Mouse (Mus musculus) stomach, embryonic 16.5 days (tissue): ENCODE measurements around the gene Caap1. TPM values are rescaled to one million over a fixed set of nuclear protein-coding genes. Genes with fewer than 3 reads are reported as not detected.

Experiments used
- ATAC-seq: fragments of 200-750 bp; cut with Nextera tagmentation; 2 replicates; pipeline ENCODE4 v1.8.0; 2017; ENCODE audit warnings: moderate number of reproducible peaks, moderate TSS enrichment; ENCODE audit not compliant: insufficient read depth, low FRiP score
- H3K27ac ChIP-seq: fragments of 300-500 bp; sonication (generic); 2 replicates; pipeline ENCODE4 v1.5.1; 2014; ENCODE audit warnings: low read length
- H3K27me3 ChIP-seq: fragments of 300-500 bp; sonication (generic); 2 replicates; pipeline ENCODE4 v1.6.1; 2014; ENCODE audit warnings: low read length, control low read depth, mixed read lengths; ENCODE audit not compliant: control insufficient read depth, insufficient read depth
- H3K36me3 ChIP-seq: fragments of 300-500 bp; sonication (generic); 2 replicates; pipeline ENCODE4 v1.6.1; 2014; ENCODE audit warnings: low read length; ENCODE audit not compliant: control insufficient read depth, insufficient read depth
- H3K4me1 ChIP-seq: fragments of 300-500 bp; sonication (generic); 2 replicates; pipeline ENCODE4 v1.6.1; 2014; ENCODE audit warnings: low read length, control low read depth, mixed read lengths; ENCODE audit not compliant: control insufficient read depth, insufficient read depth
- H3K4me2 ChIP-seq: fragments of 300-500 bp; sonication (generic); 2 replicates; pipeline ENCODE4 v1.6.1; 2014; ENCODE audit warnings: low read depth, low read length, mixed read lengths
- H3K4me3 ChIP-seq: fragments of 300-500 bp; sonication (generic); replicated peaks from 2 replicates; pipeline ENCODE4 v1.5.1; 2014; ENCODE audit warnings: mild to moderate bottlenecking, low read length
- H3K9ac ChIP-seq: fragments of 300-500 bp; sonication (generic); 2 replicates; pipeline ENCODE4 v1.6.1; 2014; ENCODE audit warnings: low read length
- H3K9me3 ChIP-seq: fragments of 300-500 bp; sonication (generic); replicated peaks from 2 replicates; pipeline ENCODE4 v1.6.1; 2016; ENCODE audit warnings: low read length, control low read depth; ENCODE audit not compliant: control insufficient read depth
- WGBS: fragments of 180-500 bp; shearing (Covaris S2); extraction: QIAGEN DNeasy Blood & Tissue Kit; methylation state at CpG from one replicate; pipeline ENCODE4 v1.1.7; 2014; 5-methylcytosine and 5-hydroxymethylcytosine counted together
- polyA plus RNA-seq: library from polyadenylated mRNA; unstranded; fragments of >200 nt; fragmentation: Nextera tagmentation; extraction: Ambion mirVana; gene quantifications from 2 replicates; pipeline ENCODE4 v1.2.1, GENCODE M21; 2015

Gene Caap1
- polyA plus RNA-seq, 1 experiment from 2014 or later, result 13.2 TPM

- Histone ChIP-seq H3K4me3 (no peak overlapping the region), H3K36me3 (no peaks in the 10 kb centered on the region), H3K9me3 (no peaks in the 10 kb centered on the region), H3K4me2 (no peak overlapping the region), H3K27ac (no peak overlapping the region), H3K9ac (no peak overlapping the region), H3K27me3 (no peaks in the 10 kb centered on the region), H3K4me1 (no peaks in the 10 kb centered on the region)
- ATAC-seq, result no peak
These were observed 23.4 kb downstream of the Caap1 start for GRCm38 (mm10) chr4:94533205-94533604.

GRCm38 (mm10) chr4:94529448-94529847, 27.1 kb downstream of the Caap1 start:
- 94% methylated on average over 1 of the region's 1 CpGs for WGBS
- H3K4me3 ChIP-seq, result no peak overlapping the region
- ATAC-seq, result no peak

GRCm38 (mm10) chr4:94523321-94523720, 33.3 kb downstream of the Caap1 start:
- Histone ChIP-seq H3K9ac (no peak overlapping the region), H3K9me3 (no peaks in the 10 kb centered on the region), H3K4me2 (no peak overlapping the region), H3K4me1 (no peaks in the 10 kb centered on the region), H3K27me3 (no peaks in the 10 kb centered on the region), H3K27ac (no peak overlapping the region), H3K4me3 (no peak overlapping the region), H3K36me3 (no peaks in the 10 kb centered on the region)
- ATAC-seq, result no peak

More at GRCm38 (mm10) chr4:94529448-94529847, 27.1 kb downstream of the Caap1 start:
- Histone ChIP-seq H3K9me3 (no peaks in the 10 kb centered on the region), H3K36me3 (no peaks in the 10 kb centered on the region), H3K4me2 (no peak overlapping the region), H3K4me1 (no peaks in the 10 kb centered on the region), H3K27ac (no peak overlapping the region), H3K27me3 (no peaks in the 10 kb centered on the region), H3K9ac (no peak overlapping the region)

- Histone ChIP-seq H3K27me3 (no peaks in the 10 kb centered on the region), H3K9ac (no peak overlapping the region), H3K4me2 (no peak overlapping the region), H3K4me3 (no peak overlapping the region), H3K36me3 (no peaks in the 10 kb centered on the region), H3K4me1 (no peaks in the 10 kb centered on the region), H3K27ac (no peak overlapping the region), H3K9me3 (no peaks in the 10 kb centered on the region)
- no peak for ATAC-seq
- 63% methylated on average over 4 of the region's 4 CpGs for WGBS
These were observed 39.0 kb downstream of the Caap1 start for GRCm38 (mm10) chr4:94517631-94518030.

GRCm38 (mm10) chr4:94515366-94515765, 41.2 kb downstream of the Caap1 start:
- no peaks in the 10 kb centered on the region for H3K4me1 ChIP-seq
- H3K36me3 ChIP-seq, result no peaks in the 10 kb centered on the region
- H3K4me3 ChIP-seq, result no peak overlapping the region
- H3K9ac ChIP-seq, result no peak overlapping the region
- no peak overlapping the region for H3K27ac ChIP-seq
- WGBS, result 82% methylated on average over 3 of the region's 3 CpGs
- H3K9me3 ChIP-seq, result no peaks in the 10 kb centered on the region
- ATAC-seq, result no peak
- no peaks in the 10 kb centered on the region for H3K27me3 ChIP-seq
- no peak overlapping the region for H3K4me2 ChIP-seq

- Histone ChIP-seq H3K27ac (no peak overlapping the region), H3K9ac (no peak overlapping the region), H3K4me2 (no peak overlapping the region), H3K4me3 (no peak overlapping the region), H3K36me3 (no peaks in the 10 kb centered on the region), H3K27me3 (no peaks in the 10 kb centered on the region), H3K4me1 (no peaks in the 10 kb centered on the region), H3K9me3 (no peaks in the 10 kb centered on the region)
- ATAC-seq, result no peak
- 77% methylated on average over 18 of the region's 18 CpGs for WGBS
These were observed 79.7 kb downstream of the Caap1 start for GRCm38 (mm10) chr4:94476749-94477399.

GRCm38 (mm10) chr4:94473286-94473685, 83.3 kb downstream of the Caap1 start:
- WGBS, result 91% methylated on average over 1 of the region's 1 CpGs
- H3K4me1 ChIP-seq, result no peaks in the 10 kb centered on the region
- no peak overlapping the region for H3K4me2 ChIP-seq
- no peaks in the 10 kb centered on the region for H3K9me3 ChIP-seq
- no peak for ATAC-seq
- no peaks in the 10 kb centered on the region for H3K36me3 ChIP-seq
- H3K9ac ChIP-seq, result no peak overlapping the region
- no peak overlapping the region for H3K27ac ChIP-seq
- H3K27me3 ChIP-seq, result no peaks in the 10 kb centered on the region
- no peak overlapping the region for H3K4me3 ChIP-seq

- H3K4me2 ChIP-seq, result no peak overlapping the region
- H3K9ac ChIP-seq, result no peak overlapping the region
- no peak overlapping the region for H3K4me3 ChIP-seq
- no peaks in the 10 kb centered on the region for H3K9me3 ChIP-seq
- H3K27me3 ChIP-seq, result no peaks in the 10 kb centered on the region
- H3K4me1 ChIP-seq, result no peaks in the 10 kb centered on the region
- no peak for ATAC-seq
- no peaks in the 10 kb centered on the region for H3K36me3 ChIP-seq
- H3K27ac ChIP-seq, result no peak overlapping the region
- 83% methylated on average over 2 of the region's 2 CpGs for WGBS
These were observed 97.2 kb downstream of the Caap1 start for GRCm38 (mm10) chr4:94459424-94459823.

GRCm38 (mm10) chr4:94454857-94455256, 101.7 kb downstream of the Caap1 start:
- no peaks in the 10 kb centered on the region for H3K36me3 ChIP-seq
- H3K9ac ChIP-seq, result no peak overlapping the region
- 90% methylated on average over 1 of the region's 1 CpGs for WGBS
- H3K4me2 ChIP-seq, result no peak overlapping the region
- no peak overlapping the region for H3K4me3 ChIP-seq
- H3K27me3 ChIP-seq, result no peaks in the 10 kb centered on the region
- H3K27ac ChIP-seq, result no peak overlapping the region
- no peak for ATAC-seq
- no peaks in the 10 kb centered on the region for H3K4me1 ChIP-seq
- no peaks in the 10 kb centered on the region for H3K9me3 ChIP-seq
